Mouse (Mus musculus): Measurements from ENCODE around the gene Ankrd13b. TPM values are rescaled to one million over a fixed set of nuclear protein-coding genes. Genes with fewer than 3 reads are reported as not detected.

Gene Ankrd13b
- polyA plus RNA-seq, 1 experiment from 2014 or later, result 38.4 TPM

GRCm38 (mm10) chr11:77501971-77502370 is 12.5 kb upstream of the Ankrd13b start:
- Histone ChIP-seq H3K4me1 (replicated peaks; ENCODE audit: control insufficient read depth, insufficient read depth, low read length) (peaks cover 9% of the 10 kb centered on the region), H3K9me3 (ENCODE audit: control insufficient read depth, low read length) (no peaks in the 10 kb centered on the region), H3K36me3 (ENCODE audit: control insufficient read depth, insufficient read depth) (peaks cover 21% of the 10 kb centered on the region), H3K4me2 (ENCODE audit: low read length) (no peak overlapping the region), H3K27ac (ENCODE audit: low read length) (no peak overlapping the region), H3K4me3 (replicated peaks; ENCODE audit: low read length) (no peak overlapping the region), H3K9ac (replicated peaks; ENCODE audit: low read depth, low read length) (no peak overlapping the region), H3K27me3 (replicated peaks; ENCODE audit: control insufficient read depth, insufficient read depth, low read length) (no peaks in the 10 kb centered on the region)
- WGBS, result 90% methylated on average over 4 of the region's 4 CpGs
- no peak for ATAC-seq

DNA sequence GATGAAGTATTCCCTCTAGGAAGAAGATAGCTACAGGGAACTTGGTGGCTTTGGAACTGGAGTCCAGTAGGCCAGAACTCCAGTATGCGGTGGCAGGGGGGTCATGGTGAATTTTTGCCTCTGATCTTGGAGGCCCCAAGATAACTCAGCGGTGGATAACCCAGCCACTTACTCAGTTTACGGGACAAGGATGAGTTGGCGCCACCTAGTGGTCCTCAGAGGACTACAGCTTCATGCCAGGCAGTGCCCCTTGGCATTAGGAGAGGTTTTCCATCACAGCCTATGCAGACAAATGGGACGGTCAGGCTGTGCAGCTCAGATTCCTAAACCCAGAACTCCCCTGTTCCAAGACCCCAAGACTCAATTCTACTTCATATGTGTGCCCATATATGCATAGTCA is 11.9 kb upstream of the Ankrd13b start:
- no peak overlapping the region for H3K4me3 ChIP-seq (replicated peaks; ENCODE audit: low read length)
- H3K27me3 ChIP-seq (replicated peaks; ENCODE audit: control insufficient read depth, insufficient read depth, low read length), result no peaks in the 10 kb centered on the region
- ATAC-seq, result peak; percentile 52; the same call in 1 of the 2 replicates
- no peak overlapping the region for H3K9ac ChIP-seq (replicated peaks; ENCODE audit: low read depth, low read length)
- peaks cover 11% of the 10 kb centered on the region for H3K4me1 ChIP-seq (replicated peaks; ENCODE audit: control insufficient read depth, insufficient read depth, low read length)
- peaks cover 18% of the 10 kb centered on the region for H3K36me3 ChIP-seq (ENCODE audit: control insufficient read depth, insufficient read depth)
- H3K27ac ChIP-seq (ENCODE audit: low read length), result no peak overlapping the region
- H3K4me2 ChIP-seq (ENCODE audit: low read length), result no peak overlapping the region
- WGBS, result 21% methylated on average over 5 of the region's 5 CpGs
- H3K9me3 ChIP-seq (ENCODE audit: control insufficient read depth, low read length), result no peaks in the 10 kb centered on the region

- no peak overlapping the region for H3K27ac ChIP-seq (ENCODE audit: low read length)
- H3K27me3 ChIP-seq (replicated peaks; ENCODE audit: control insufficient read depth, insufficient read depth, low read length), result no peaks in the 10 kb centered on the region
- peaks cover 13% of the 10 kb centered on the region for H3K4me1 ChIP-seq (replicated peaks; ENCODE audit: control insufficient read depth, insufficient read depth, low read length)
- no peak overlapping the region for H3K4me2 ChIP-seq (ENCODE audit: low read length)
- no peak overlapping the region for H3K9ac ChIP-seq (replicated peaks; ENCODE audit: low read depth, low read length)
- peaks cover 14% of the 10 kb centered on the region for H3K36me3 ChIP-seq (ENCODE audit: control insufficient read depth, insufficient read depth)
- no peak for ATAC-seq
- WGBS, result 77% methylated on average over 17 of the region's 17 CpGs
- H3K4me3 ChIP-seq (replicated peaks; ENCODE audit: low read length), result no peak overlapping the region
- H3K9me3 ChIP-seq (ENCODE audit: control insufficient read depth, low read length), result no peaks in the 10 kb centered on the region
Observed at GRCm38 (mm10) chr11:77500361-77501325, 11.2 kb upstream of the Ankrd13b start.

DNA sequence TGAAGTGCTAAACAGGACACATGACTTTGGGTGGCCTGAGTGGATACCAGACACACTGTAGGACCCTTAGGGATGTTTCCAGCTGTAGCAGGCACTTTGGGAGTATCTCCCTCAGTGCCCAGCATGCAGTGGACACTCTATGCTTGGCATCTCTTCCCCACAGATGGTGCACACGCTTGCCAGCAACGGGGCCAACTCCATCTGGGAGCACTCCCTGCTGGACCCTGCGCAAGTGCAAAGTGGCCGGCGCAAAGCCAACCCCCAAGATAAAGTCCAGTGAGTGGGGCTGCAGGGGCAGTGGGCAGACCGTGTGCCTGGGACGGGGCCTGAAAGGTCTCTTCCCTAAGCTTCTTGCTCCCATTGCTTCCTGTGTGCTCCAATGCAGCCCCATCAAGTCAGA is 9.9 kb upstream of the Ankrd13b start:
- peaks cover 10% of the 10 kb centered on the region for H3K36me3 ChIP-seq (ENCODE audit: control insufficient read depth, insufficient read depth)
- H3K9me3 ChIP-seq (ENCODE audit: control insufficient read depth, low read length), result no peaks in the 10 kb centered on the region
- no peak for ATAC-seq
- 83% methylated on average over 7 of the region's 7 CpGs for WGBS
- H3K4me3 ChIP-seq (replicated peaks; ENCODE audit: low read length), result no peak overlapping the region
- H3K27ac ChIP-seq (ENCODE audit: low read length), result no peak overlapping the region
- H3K4me2 ChIP-seq (ENCODE audit: low read length), result no peak overlapping the region
- H3K4me1 ChIP-seq (replicated peaks; ENCODE audit: control insufficient read depth, insufficient read depth, low read length), result peaks cover 25% of the 10 kb centered on the region
- no peak overlapping the region for H3K9ac ChIP-seq (replicated peaks; ENCODE audit: low read depth, low read length)
- H3K27me3 ChIP-seq (replicated peaks; ENCODE audit: control insufficient read depth, insufficient read depth, low read length), result no peaks in the 10 kb centered on the region

DNA sequence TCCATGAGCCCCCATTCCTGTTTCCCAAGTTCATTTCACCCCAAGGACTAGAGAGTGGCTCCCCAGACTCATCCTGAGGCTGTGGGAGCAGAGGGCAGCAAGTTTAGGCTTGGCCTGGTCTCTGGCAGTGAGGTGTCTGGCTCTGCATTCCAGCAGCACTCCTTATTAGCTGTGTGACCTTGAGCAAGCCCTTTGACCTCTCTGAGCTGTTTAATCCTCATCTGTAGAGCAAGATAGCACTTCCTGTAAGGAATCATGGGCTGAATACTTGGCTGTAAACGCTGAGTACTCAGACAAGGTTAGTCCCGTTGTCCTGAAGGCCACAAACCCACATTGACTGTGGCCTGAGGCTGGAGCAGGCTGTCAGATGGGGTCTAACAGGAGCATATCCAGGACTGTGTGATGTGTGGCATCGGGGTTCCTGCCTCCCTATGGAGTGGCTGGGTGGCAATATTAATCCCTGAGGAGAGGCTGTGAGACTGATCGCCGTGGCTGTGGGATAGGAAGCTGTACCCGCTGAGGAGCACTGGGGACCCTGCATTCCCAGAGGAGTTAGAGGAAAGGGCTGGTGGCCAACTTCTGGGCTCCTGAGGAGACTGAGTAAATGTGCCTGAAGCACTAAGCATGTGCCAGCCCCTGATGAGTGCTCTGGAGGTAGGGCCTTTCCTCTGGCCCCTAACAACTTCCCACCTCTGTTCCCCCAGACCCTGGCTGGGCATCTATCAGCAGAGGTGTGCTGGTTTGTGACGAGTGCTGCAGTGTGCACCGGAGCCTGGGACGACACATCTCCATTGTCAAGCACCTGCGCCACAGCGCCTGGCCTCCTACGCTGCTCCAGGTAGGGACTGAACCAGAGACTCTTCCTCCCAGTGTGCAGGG is 9.0 kb upstream of the Ankrd13b start:
- H3K9me3 ChIP-seq (ENCODE audit: control insufficient read depth, low read length), result no peaks in the 10 kb centered on the region

GRCm38 (mm10) chr11:77497851-77498250 is 8.4 kb upstream of the Ankrd13b start:
- H3K27me3 ChIP-seq (replicated peaks; ENCODE audit: control insufficient read depth, insufficient read depth, low read length), result no peaks in the 10 kb centered on the region
- H3K9ac ChIP-seq (replicated peaks; ENCODE audit: low read depth, low read length), result no peak overlapping the region
- H3K4me2 ChIP-seq (ENCODE audit: low read length), result no peak overlapping the region
- ATAC-seq, result no peak
- no peaks in the 10 kb centered on the region for H3K9me3 ChIP-seq (ENCODE audit: control insufficient read depth, low read length)
- no peak overlapping the region for H3K27ac ChIP-seq (ENCODE audit: low read length)
- peaks cover 29% of the 10 kb centered on the region for H3K4me1 ChIP-seq (replicated peaks; ENCODE audit: control insufficient read depth, insufficient read depth, low read length)
- 44% methylated on average over 4 of the region's 4 CpGs for WGBS
- H3K4me3 ChIP-seq (replicated peaks; ENCODE audit: low read length), result no peak overlapping the region
- peaks cover 7% of the 10 kb centered on the region for H3K36me3 ChIP-seq (ENCODE audit: control insufficient read depth, insufficient read depth)

More for the DNA sequence above, 9.0 kb upstream of the Ankrd13b start:
- Histone ChIP-seq H3K27ac (ENCODE audit: low read length) (no peak overlapping the region), H3K9ac (replicated peaks; ENCODE audit: low read depth, low read length) (no peak overlapping the region), H3K36me3 (ENCODE audit: control insufficient read depth, insufficient read depth) (peaks cover 9% of the 10 kb centered on the region), H3K27me3 (replicated peaks; ENCODE audit: control insufficient read depth, insufficient read depth, low read length) (no peaks in the 10 kb centered on the region), H3K4me1 (replicated peaks; ENCODE audit: control insufficient read depth, insufficient read depth, low read length) (peaks cover 29% of the 10 kb centered on the region), H3K4me2 (ENCODE audit: low read length) (no peak overlapping the region), H3K4me3 (replicated peaks; ENCODE audit: low read length) (no peak overlapping the region)
- ATAC-seq, result no peak
- 72% methylated on average over 12 of the region's 12 CpGs for WGBS

- Histone ChIP-seq H3K4me2 (ENCODE audit: low read length) (no peak overlapping the region), H3K9ac (replicated peaks; ENCODE audit: low read depth, low read length) (no peak overlapping the region), H3K27me3 (replicated peaks; ENCODE audit: control insufficient read depth, insufficient read depth, low read length) (no peaks in the 10 kb centered on the region), H3K4me1 (replicated peaks; ENCODE audit: control insufficient read depth, insufficient read depth, low read length) (peaks cover 34% of the 10 kb centered on the region), H3K9me3 (ENCODE audit: control insufficient read depth, low read length) (no peaks in the 10 kb centered on the region), H3K4me3 (replicated peaks; ENCODE audit: low read length) (no peak overlapping the region), H3K27ac (ENCODE audit: low read length) (peak overlapping the region; percentile 8; the same call in 1 of the 2 replicates), H3K36me3 (ENCODE audit: control insufficient read depth, insufficient read depth) (peaks cover 7% of the 10 kb centered on the region)
- 31% methylated on average over 6 of the region's 6 CpGs for WGBS
- no peak for ATAC-seq
Observed at GRCm38 (mm10) chr11:77497341-77497756, 7.9 kb upstream of the Ankrd13b start.

GRCm38 (mm10) chr11:77495507-77495906 is 6.0 kb upstream of the Ankrd13b start:
- H3K27me3 ChIP-seq (replicated peaks; ENCODE audit: control insufficient read depth, insufficient read depth, low read length), result no peaks in the 10 kb centered on the region
- ATAC-seq, result no peak
- no peak overlapping the region for H3K4me2 ChIP-seq (ENCODE audit: low read length)
- no peak overlapping the region for H3K4me3 ChIP-seq (replicated peaks; ENCODE audit: low read length)
- H3K9me3 ChIP-seq (ENCODE audit: control insufficient read depth, low read length), result no peaks in the 10 kb centered on the region
- H3K4me1 ChIP-seq (replicated peaks; ENCODE audit: control insufficient read depth, insufficient read depth, low read length), result peaks cover 44% of the 10 kb centered on the region
- H3K9ac ChIP-seq (replicated peaks; ENCODE audit: low read depth, low read length), result 0 out of 2 replicates have a peak overlapping the region, but pooled peaks have one; percentile 7
- H3K27ac ChIP-seq (ENCODE audit: low read length), result no peak overlapping the region
- H3K36me3 ChIP-seq (ENCODE audit: control insufficient read depth, insufficient read depth), result peaks cover 3% of the 10 kb centered on the region

DNA sequence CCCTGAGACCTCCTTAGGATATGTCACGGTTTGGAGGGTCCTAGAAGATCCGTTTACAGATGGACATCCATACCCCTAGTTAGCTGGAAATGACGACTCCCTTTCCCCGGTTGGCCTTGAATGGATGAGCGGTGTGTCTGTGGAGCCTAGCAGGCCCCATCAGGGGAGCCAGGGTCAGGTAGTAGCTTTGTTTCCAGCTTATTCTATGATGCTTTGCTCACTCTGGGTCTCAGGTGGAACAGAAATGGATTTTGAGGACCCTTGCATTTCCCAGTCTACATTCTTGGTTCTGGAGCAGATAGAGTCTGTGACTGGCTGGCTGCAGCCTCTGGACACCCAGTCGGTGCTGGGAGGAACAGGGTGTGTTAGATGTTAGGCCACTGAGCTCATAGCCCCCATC is 5.3 kb upstream of the Ankrd13b start:
- peaks cover 47% of the 10 kb centered on the region for H3K4me1 ChIP-seq (replicated peaks; ENCODE audit: control insufficient read depth, insufficient read depth, low read length)
- H3K27ac ChIP-seq (ENCODE audit: low read length), result no peak overlapping the region

More for the DNA sequence above, 5.3 kb upstream of the Ankrd13b start:
- Histone ChIP-seq H3K4me2 (ENCODE audit: low read length) (peak overlapping the region; percentile 73), H3K9me3 (ENCODE audit: control insufficient read depth, low read length) (no peaks in the 10 kb centered on the region), H3K27me3 (replicated peaks; ENCODE audit: control insufficient read depth, insufficient read depth, low read length) (no peaks in the 10 kb centered on the region), H3K36me3 (ENCODE audit: control insufficient read depth, insufficient read depth) (no peaks in the 10 kb centered on the region), H3K9ac (replicated peaks; ENCODE audit: low read depth, low read length) (no peak overlapping the region; the same call in 1 of the 2 replicates), H3K4me3 (replicated peaks; ENCODE audit: low read length) (no peak overlapping the region)
- 78% methylated on average over 6 of the region's 6 CpGs for WGBS
- no peak for ATAC-seq
